Mouse (Mus musculus): ENCODE data around the gene Slc45a3. TPM values are rescaled to one million over a fixed set of nuclear protein-coding genes. Genes with fewer than 3 reads are reported as not detected.

The Slc45a3 gene
- total RNA-seq, 4 experiments from 2014 or later, result 1.2 to 1.4 (median 1.3) TPM

DNA sequence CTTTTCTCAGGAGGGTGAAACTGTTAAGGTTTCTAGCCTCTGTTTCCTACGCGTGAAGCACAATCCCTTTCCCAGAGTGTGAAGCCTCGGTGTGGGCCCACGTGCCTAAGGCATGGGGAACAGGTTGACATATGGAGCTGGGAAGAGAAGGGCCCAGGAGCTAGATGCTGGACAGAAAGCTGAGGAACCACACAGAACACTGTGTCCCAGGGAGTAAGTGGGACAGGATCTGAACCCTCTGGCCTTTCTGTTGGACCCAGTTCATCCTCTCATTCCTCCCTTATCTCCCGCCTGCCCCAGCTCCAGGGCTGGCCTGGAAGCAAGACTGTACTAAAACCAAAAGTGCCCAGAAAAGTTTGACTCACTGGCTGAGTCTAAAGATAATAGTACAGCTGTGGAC lies 1.3 kb downstream of the Slc45a3 start:
- no peak for DNase-seq (ENCODE audit: low spot score in 2 of 2)

DNA sequence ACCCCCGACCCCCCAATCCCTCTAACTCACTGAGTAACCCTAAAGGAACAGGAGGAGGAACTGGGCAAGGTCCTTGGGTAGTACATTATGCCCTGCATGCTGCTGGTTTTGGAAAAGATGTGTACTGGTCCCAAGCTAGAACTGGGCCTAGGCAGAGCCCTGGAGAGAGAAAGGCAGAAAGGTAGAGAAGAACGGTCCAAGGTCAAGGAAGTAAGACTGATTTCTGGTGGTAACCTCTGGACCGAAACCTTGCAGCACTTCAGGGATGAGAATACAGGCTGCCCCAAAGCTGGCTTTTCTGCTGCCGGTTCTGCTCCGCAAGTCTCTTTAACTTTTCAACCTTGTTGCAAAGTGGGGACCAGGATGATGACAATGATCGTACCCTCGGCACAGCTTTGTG lies 1.8 kb downstream of the Slc45a3 start:
- DNase-seq (ENCODE audit: low spot score in 2 of 2), result no peak

DNA sequence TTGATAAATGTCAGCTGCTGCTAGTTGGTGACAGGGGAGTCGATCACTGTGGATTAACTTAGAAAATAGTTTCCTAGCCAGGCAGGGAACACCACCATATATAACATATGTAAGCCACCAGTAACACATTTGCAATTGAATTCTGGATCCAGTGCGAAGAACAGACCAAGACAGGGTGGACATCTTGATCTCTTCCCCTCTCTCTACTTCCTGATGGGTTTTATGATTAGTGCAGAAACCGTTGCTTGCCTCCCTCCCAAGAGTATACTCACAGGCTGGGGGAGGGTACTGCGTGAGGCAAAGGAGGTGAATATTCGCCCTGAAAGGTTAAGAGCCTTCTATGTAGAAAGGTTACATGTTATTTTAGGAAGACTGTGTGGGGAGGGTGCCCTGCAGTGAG lies 3.1 kb downstream of the Slc45a3 start:
- no peak for DNase-seq (ENCODE audit: low spot score in 2 of 2)

DNA sequence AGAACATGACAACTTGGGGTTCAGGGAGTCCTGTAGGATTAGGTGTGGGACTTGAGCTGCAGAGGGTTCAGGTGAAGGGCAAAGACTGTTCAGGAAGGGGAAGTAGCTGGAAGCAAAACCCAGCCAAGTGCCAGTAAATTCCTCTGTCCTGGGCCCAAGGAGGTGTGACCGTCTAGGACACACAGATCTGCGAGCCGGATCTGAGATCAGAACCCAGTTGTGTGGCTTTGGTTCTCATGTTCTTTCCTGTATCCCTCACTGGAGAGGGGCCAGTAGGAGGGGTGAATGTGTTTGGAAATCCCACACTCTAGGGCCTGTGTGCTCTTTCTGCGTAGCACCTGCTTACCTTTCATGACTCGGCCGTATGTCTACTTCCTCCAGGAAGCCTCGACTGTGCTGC lies 4.6 kb downstream of the Slc45a3 start:
- DNase-seq (ENCODE audit: low spot score in 2 of 2), result no peak

DNA sequence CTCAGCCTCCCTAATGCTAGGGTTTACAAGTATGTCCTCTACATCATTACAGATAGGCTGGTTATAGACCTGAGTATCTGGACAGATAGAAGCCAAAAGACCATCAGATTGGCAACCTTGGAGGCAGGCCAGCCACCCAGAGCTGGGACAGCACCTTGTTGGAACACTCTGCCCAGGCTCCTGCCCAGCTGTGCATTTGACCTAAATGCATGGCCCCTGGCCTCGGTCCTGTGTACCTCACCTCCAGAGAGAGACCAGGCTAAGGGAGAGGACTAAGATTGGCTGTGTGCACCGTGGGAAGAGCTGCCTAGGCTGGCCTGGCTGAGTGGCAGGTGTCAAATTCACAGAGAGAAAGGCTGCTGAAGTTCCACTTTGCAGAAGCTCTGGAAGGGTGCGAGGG lies 5.8 kb downstream of the Slc45a3 start:
- no peak for DNase-seq (ENCODE audit: low spot score in 2 of 2)

DNA sequence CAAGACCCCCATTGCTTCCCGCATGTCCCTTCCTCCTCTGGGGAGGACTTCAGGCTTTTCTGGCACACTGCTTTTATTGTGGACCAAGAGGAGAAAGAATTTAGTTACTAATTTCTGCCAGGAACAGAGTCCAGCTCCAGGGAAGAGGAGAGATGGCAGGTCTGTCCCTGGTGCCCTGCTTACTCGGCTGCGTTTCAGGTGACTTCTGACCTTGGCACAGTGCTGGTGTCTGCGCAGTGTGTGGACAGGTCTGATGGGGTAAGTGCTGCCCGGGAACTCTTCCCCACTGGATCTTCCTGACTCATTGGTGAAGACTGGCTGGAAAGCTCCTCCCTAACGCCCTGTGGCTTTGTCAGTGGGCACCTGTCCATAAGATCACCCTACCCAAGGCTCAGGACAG lies 6.2 kb downstream of the Slc45a3 start:
- no peak for DNase-seq (ENCODE audit: low spot score in 2 of 2)

DNA sequence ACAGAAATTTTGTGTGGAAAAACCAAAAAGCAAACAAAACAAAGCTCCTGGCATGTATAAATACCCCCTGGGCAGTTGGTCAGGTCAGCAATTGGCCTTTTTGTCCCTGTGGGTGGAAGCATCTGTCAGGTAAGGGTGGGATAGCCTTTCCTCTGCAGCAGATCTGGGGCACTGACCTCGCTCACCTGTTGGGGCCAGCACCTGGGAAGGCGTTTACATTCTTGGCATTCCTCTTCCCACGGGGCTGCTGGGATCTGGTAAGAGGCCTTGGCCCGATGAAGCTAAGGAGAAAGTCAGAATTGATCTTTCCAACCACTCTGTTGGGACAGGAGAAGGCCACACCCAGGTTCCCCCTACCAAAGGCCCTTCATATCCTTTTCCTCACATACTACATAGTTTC lies 7.1 kb downstream of the Slc45a3 start:
- DNase-seq (ENCODE audit: low spot score in 2 of 2), result no peak

DNA sequence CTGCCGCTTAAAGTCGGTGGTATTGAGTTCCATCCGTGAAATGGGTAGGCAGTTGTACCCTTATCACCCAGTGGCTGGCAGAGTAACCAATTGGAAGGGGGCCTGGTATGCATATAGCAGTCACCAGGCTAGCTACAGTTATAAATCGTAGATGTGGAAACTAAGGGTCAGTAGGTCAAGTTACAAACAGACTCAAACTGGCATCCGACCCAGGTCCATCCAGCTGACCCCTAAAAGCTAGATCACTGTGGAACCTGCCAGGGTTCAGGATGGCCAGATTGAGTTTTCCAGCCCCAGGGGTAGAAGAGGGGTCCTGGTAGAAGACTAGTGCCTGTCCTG lies 7.5 kb downstream of the Slc45a3 start:
- DNase-seq (ENCODE audit: low spot score in 2 of 2), result no peak

DNA sequence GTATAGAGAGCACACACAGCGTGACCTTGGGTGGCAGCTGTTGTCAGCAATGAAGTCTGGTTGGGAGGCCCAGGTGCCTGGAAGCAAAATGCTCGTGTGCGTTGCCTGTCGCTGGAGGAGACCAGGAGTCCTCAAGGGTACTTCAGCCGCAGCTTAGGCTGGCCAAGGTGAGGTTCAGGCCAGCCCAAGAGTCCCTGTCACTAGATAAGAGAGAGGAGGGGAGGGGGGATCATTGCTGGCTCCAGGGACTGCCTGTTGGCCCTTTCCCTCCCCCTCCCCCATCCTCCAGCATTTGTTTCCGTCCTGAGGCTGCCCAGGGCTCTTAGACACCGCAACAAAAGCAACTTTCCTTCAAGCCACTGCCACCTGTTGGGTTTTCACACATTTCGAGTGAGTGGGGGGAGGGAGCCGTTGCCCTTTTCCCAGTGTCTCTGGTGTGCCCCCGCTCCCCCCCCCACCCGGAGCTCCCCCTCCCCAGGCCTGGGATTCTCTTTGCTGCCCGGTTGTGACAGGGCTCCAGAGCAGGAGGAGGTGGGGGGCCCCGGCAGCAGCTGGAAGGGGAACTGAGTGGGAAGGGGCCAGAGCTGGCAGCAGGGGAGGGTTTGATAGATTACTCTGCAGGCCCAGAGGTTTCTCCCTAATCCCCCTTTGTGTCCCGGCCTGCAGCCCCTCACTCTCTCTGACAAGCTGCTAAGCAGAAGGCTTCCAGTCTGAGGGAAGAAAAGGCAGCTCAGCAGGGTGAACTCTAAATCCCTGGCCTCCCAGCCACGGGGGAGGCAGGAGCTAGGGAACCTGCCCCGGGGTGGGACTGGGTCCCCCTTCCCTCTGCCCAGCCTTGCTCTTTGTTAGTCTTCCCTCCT lies 8.1 kb downstream of the Slc45a3 start:
- no peak for DNase-seq (ENCODE audit: low spot score in 2 of 2)

DNA sequence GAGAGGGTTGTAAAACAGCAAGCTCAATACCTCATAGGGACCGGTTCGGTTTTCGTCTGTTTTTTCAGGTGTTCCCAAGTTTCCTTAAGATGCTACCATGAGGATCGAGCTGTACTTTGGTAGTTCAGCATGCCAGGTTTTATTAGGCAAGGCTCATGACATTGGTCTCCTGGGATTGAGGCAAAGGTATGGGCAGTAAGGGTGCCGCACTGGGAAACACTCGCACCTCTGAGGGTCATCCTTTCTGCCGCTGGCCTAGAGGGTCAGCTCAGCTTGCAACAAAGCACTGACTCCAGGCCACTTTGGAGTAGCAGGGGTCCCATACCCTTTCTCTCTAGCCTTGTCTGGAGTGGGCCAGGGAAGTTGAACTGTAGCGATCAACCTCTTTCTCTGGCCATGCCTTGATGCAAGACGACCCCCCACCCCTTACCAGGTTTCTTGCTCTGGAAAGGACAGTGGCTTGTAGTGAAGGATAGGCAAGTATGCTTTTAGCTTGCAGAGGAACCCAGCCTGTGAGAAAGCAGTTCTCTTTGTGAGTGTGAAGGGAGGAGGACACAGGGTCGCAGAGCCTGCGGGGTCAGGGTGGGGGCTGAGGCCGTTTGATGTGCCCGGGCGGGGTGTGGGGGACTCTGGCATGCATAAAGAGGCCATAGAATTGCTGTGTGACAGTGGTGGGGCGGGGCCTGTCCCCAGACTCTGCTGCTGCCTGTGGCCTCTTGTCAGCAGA lies 9.2 kb downstream of the Slc45a3 start:
- DNase-seq (ENCODE audit: low spot score in 2 of 2), result no peak

DNA sequence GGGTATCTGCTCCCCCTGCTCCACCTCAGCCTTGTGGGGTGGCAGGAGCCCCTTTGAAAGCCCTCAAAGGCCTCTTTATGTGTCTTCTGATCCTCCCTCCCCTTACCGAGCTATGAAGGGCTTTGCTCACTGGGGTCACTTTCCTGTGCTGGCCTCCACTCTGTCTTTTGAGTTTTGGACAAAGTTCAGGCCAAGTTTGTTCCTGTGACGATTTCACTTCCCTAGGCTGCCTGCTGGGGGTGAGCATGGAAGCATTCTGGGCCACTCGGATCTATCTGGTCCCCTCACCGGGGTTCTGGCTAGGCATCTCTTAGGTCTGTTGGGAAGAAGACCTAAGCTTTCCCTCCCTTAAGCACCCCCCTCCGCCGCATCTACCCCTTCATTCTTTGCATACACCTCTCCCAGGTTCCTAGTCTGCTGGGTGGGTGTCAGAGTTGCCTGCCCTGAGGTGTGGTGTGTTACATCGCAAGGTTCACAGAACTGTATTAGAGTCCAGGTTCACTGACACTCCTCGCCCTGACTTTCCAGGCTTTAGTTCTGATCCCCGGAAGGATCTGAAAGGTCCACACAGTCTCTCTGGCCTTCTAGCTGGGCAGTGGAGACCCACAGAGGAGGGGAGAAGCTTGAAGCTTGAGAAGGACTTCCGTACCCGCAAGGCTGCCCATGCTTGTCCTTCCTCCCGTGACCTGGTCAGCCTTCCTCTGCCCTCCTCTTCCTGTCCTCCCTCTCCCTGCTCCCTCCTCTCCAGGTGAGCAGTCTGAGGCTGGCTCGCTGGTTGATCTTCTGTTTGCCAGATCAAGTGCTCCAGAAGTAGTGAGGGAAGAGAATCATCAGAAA lies 9.9 kb downstream of the Slc45a3 start:
- DNase-seq (ENCODE audit: low spot score in 2 of 2), result no peak

DNA sequence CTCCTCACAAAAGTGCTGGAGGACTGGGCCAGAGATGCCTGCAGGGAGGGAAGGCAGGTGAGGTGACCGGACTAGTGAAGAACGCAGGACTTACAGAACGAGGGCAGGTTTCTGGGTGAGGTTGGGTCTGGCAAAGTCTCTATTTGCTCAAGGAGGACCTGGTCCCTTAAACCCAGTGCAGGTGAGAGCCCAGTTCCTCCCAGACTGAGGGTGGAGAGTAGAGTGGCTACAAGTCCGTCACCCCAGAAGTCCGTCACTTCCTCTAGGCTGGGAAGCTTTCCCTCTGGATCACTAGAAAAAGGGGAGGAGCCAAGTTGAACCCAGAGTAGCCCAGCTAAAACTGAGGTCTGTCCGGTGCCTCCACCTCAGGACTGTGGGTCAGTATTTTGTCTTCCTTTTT lies 11.2 kb downstream of the Slc45a3 start:
- DNase-seq (ENCODE audit: low spot score in 2 of 2), result no peak

DNA sequence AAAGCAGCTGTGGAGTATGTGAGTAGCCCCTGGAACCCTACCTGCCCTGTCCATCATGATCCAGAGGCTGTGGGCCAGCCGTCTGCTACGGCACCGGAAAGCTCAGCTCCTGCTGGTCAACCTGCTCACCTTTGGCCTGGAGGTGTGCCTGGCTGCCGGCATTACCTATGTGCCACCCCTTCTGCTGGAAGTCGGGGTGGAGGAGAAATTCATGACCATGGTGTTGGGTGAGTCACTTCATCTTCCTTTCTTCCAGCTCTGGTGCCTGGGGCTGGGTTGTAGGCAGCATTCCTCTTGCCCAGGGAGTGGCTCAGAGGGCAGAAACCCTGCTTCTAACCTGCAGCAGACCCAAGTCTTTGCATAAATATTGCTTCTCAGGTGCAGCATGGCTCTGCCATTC lies 14.1 kb downstream of the Slc45a3 start:
- DNase-seq (ENCODE audit: low spot score in 2 of 2), result no peak

DNA sequence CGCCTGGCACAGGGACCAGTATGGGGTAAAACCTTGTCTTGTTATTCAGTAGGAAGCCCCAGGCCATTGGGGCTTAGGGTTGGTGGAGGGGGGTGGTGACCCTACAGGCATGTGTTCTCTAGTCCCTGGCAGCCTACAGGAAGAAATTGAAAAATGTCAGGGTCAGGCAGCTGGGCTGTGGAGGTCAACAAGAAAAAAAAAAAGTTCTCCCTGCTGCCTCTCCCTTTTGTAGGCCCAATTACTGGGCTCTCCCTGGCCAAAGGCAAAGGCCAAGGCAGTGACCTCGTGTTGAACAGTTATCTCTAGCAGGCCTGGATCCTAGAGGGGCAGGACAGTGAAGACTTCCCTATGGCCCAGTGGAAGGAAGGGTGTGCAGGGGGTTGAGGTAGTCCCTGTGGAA lies 17.7 kb downstream of the Slc45a3 start:
- no peak for DNase-seq (ENCODE audit: low spot score in 2 of 2)

DNA sequence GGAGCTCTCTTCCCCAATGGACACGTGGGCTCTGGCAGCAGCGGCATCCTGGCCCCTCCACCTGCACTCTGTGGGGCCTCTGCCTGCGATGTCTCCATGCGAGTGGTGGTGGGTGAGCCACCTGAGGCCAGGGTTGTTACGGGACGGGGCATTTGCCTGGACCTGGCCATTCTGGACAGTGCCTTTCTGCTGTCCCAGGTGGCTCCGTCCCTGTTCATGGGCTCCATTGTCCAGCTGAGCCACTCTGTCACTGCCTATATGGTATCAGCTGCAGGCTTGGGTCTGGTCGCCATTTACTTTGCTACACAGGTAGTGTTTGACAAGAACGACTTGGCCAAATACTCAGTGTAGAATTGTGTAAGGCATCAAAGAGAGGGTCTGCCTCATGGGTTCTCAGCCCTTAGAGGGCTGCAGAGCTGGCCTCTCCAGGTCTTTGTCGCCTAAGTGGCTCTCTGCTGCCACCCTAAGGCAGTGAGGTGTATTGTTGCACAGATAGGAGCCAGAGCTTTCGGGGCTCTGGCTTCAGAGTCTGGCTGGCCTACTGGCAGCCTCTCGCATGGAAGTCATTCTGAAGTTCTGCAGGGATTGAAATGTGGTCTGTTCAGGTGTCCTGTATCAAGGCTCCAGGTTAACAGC lies 18.7 kb downstream of the Slc45a3 start:
- peak; percentile 51 to 52 for DNase-seq (ENCODE audit: low spot score in 2 of 2)

DNA sequence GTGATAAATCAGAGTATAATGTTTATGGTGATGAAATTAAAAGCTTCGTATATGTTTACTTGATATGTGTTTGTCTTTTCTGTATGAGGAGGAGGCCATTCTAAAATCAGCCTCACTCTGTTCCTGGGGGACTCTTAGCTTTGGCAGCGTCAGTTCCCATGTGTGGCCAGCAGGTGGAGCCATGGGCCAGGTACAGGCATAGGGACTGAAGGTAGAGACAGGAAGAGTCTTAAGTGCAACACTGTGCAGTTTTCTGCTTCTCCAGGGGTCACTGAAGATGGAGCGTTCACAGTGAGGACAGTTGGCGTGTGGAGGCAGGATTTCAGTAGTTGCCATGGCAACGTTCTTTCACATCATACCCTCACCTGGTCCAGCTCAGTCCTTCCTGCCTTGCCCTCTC lies 20.1 kb downstream of the Slc45a3 start:
- peak; percentile 49 to 55 for DNase-seq (ENCODE audit: low spot score in 2 of 2)

DNA sequence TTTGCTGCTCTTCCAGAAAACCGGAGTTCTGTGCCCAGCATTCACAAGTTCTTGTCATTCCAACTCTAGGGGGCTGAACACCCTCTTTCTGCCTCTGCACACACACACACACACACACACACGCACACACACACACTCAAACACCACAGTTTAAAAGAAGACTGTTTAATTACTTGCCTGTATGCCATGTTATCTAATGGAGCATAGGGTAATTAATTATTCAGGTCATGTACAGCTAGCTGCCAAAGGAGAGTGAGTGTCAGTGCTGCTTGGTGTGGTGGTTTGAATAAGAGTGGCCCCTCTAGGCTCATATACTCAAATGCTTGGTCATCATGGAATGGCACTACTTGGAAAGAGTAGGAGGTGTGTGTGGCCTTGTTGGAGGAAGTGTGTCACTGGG lies 21.0 kb downstream of the Slc45a3 start:
- DNase-seq (ENCODE audit: low spot score in 2 of 2), result no peak

DNA sequence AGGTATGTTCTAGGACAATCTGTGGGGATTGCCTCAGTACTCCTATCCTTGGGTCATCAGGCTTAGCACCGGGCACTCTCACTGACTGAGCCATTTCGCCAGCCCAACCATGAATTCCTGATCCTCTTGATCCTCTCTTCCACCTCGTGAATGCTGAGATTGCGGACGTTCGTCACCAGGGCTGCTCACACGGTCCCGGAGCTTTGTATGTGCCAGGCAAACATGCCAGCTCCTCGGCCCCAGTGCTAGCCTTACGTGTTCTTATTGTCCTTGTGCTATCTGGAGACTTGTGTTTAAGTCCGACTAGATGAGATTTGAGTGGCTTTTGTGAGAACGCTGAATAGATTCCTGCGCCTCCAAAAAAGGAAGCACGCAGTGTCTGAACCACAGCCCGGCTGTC lies 24.7 kb downstream of the Slc45a3 start:
- DNase-seq (ENCODE audit: low spot score in 2 of 2), result no peak

DNA sequence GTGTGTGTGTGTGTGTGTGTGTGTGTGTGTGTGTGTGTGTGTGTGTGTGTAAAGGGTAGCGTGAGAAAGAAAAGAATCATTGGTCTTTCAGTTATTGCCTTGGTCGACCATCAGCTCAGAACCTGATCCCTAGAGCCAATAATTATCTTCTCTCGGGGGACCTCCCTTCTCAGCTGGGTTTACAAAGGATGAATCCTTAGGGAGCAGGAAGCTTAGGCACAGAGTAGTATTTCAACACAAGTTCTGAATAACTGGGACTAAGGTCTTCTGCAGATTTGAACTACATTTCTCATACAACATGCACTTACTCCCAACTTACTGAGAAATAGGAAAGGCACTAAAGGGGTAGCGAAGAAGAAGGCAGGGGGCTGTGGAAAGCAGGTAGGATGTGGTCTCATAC lies 26.7 kb downstream of the Slc45a3 start:
- DNase-seq (ENCODE audit: low spot score in 2 of 2), result no peak

DNA sequence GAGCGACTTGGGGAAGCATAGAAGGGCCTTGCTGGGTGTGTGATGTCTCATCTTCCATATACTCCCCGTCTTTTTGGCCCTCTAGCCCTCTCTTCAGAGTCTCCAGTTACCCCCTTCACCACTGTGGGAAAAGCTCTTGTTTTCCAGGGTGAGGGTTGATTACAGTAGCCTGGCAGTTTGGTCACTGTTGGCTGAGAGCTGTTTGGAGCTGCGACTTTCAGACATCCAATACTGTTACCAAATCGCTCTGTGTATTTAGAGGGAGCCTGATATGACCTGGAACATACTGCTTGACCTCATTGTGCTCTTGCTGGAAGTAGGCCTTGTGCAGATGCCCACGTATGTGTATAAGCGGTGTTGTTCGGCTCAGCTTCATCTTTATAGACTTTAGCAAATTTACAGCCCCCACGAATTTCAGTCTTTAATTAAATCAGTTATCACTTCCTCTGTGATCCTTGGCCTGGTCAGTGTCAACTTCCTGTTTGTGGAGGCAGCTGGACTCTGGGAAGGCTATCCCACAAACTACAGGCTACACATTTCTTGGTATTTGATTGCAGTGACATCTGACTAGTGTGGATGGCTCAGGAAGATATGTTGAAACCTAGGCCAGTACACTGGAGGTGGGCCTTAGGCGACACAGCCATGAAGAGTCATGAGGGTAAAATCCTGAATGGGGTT lies 27.5 kb downstream of the Slc45a3 start:
- no peak for DNase-seq (ENCODE audit: low spot score in 2 of 2)

DNA sequence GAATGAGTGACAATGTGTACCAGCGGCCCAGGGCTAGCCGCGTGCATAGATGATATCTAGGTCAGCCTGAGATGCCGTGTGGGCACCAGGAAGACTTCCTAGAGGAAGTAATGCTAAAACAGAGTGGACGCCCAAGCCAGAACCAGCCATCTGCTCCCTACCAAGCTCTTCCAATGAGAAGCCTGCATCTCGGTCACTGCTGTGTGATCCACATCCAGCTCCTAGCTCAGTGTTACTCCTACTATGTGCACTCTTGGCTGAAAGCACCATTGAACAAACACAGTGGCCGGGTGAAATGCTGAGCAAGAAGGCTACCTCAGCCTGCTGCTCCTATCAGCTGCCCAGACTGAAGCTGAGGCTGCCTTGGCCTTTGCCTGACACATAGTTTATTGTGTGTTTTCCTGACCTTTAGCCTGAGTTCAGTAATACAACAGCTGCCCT lies 29.8 kb downstream of the Slc45a3 start:
- DNase-seq (ENCODE audit: low spot score in 2 of 2), result no peak
